Mouse (Mus musculus) retina, adult 2 months (tissue): ENCODE measurements around the gene Pde4d.

ENCODE experiments used
- DNase-seq: peaks from one replicate; pipeline ENCODE4 v3.0.0-alpha.2; 2012; ENCODE audit warnings: low read depth, low spot score

The Pde4d gene

GRCm38 (mm10) chr13:109290922-109291321, 841.2 kb downstream of the Pde4d start:
- DNase-seq = no peak

- no peak for DNase-seq
These were observed 843.3 kb downstream of the Pde4d start for GRCm38 (mm10) chr13:109293011-109293410.

GRCm38 (mm10) chr13:109296347-109297037, 846.7 kb downstream of the Pde4d start:
- no peak for DNase-seq

GRCm38 (mm10) chr13:109298852-109299251, 849.1 kb downstream of the Pde4d start:
- DNase-seq = no peak

- no peak for DNase-seq
These were observed 849.9 kb downstream of the Pde4d start for GRCm38 (mm10) chr13:109299511-109300250.

GRCm38 (mm10) chr13:109312542-109312941, 862.8 kb downstream of the Pde4d start:
- DNase-seq = no peak

- DNase-seq = no peak
These were observed 865.9 kb downstream of the Pde4d start for GRCm38 (mm10) chr13:109315608-109316007.

- DNase-seq = no peak
These were observed 867.9 kb downstream of the Pde4d start for GRCm38 (mm10) chr13:109317644-109318043.

- DNase-seq = no peak
These were observed 868.8 kb downstream of the Pde4d start for GRCm38 (mm10) chr13:109318434-109318998.

GRCm38 (mm10) chr13:109326061-109326460, 876.3 kb downstream of the Pde4d start:
- no peak for DNase-seq

- DNase-seq = no peak
These were observed 881.8 kb downstream of the Pde4d start for GRCm38 (mm10) chr13:109331563-109331962.

GRCm38 (mm10) chr13:109341902-109342301, 892.2 kb downstream of the Pde4d start:
- DNase-seq = no peak

- no peak for DNase-seq
These were observed 892.7 kb downstream of the Pde4d start for GRCm38 (mm10) chr13:109342469-109342868.

- peak; percentile 54 for DNase-seq
These were observed 893.8 kb downstream of the Pde4d start for GRCm38 (mm10) chr13:109343596-109343995.

GRCm38 (mm10) chr13:109347770-109348169, 898.0 kb downstream of the Pde4d start:
- DNase-seq = no peak

- DNase-seq = no peak
These were observed 898.6 kb downstream of the Pde4d start for GRCm38 (mm10) chr13:109348316-109348715.

GRCm38 (mm10) chr13:109350100-109350499, 900.4 kb downstream of the Pde4d start:
- no peak for DNase-seq

- DNase-seq = no peak
These were observed 904.3 kb downstream of the Pde4d start for GRCm38 (mm10) chr13:109354017-109354416.

GRCm38 (mm10) chr13:109356252-109356651, 906.5 kb downstream of the Pde4d start:
- no peak for DNase-seq

- no peak for DNase-seq
These were observed 910.2 kb downstream of the Pde4d start for GRCm38 (mm10) chr13:109359994-109360393.

- DNase-seq = no peak
These were observed 912.6 kb downstream of the Pde4d start for GRCm38 (mm10) chr13:109362340-109362739.

- no peak for DNase-seq
These were observed 924.7 kb downstream of the Pde4d start for GRCm38 (mm10) chr13:109374465-109374864.

GRCm38 (mm10) chr13:109376681-109377080, 926.9 kb downstream of the Pde4d start:
- DNase-seq = no peak
